Mouse (Mus musculus) heart, postnatal 10 days (tissue): ENCODE data around the gene B4galnt3. TPM values are rescaled to one million over a fixed set of nuclear protein-coding genes. Genes with fewer than 3 reads are reported as not detected.

ENCODE experiments used
- DNase-seq, 2 experiments: peaks; one replicate each; pipeline ENCODE4 v3.0.0; 2021
- intact Hi-C: fragments of 180-260 bp; cut with DNase I; formaldehyde crosslinking; loops from one replicate; pipeline ENCODE4 v1.15.1; 2025
- total RNA-seq, 2 experiments: library from RNA; stranded (reverse); gene quantifications; 2 replicates each; pipeline ENCODE4 v1.2.3; 2021

B4galnt3 gene
- total RNA-seq, 2 experiments from 2014 or later, result 0.25 to 0.67 TPM

- no peak for DNase-seq
- intact Hi-C loops, result no loop called here
Measured at GRCm38 (mm10) chr6:120157479-120157878, 136.9 kb downstream of the B4galnt3 start.

- DNase-seq, result no peak
- intact Hi-C loops, result no loop called here
Measured at GRCm38 (mm10) chr6:120155510-120155909, 138.8 kb downstream of the B4galnt3 start.

DNA sequence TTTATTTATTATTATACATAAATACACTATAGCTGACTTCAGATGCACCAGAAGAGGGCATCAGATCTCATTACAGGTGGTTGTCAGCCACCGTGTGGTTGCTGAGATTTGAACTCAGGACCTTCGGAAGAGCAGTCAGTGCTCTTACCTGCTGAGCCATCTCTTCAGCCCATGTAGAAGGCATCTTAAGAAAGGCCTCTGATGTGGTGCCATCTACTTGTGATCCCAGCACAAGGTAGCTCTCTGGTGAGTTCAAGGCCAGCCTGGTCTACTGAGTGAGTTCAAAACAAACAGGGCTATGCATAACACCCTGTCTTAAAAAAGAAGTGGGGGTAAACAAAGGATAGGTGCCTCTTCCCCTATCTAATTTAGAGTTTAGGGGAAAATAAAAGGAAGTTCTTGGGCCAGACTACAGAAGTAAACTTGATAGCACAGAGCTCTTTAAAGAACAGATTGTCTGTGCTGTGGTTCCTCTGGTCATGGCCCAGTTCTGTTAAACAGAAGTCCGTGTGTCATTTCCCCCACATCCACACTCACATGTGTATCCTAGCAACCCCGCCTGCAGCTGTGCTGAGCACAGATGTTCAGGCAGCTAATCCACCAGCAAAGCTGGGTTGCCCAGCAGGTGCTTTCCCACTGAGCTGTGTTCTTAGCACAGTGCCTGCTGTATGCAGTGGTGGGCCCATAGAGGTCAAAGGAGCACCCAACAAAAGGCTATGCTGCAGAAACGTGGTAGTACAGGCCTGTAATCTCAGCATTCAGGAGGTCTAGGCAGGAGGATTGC, 139.6 kb downstream of the B4galnt3 start:
- DNase-seq, result peak in 1 of 2 experiments; percentile 63
- intact Hi-C loops, result no loop called here

Other genes with a start within 250 kb of the B4galnt3 start
- gene Ninj2, start 201.2 kb downstream of the B4galnt3 start, total RNA-seq, result not detected
- not detected for gene D330020A13Rik, start 195 bp downstream of the B4galnt3 start, total RNA-seq
- 10 to 100 TPM; 46.0 to 47.5 TPM for gene Kdm5a, start 69.6 kb upstream of the B4galnt3 start, total RNA-seq
- 10 to 100 TPM in 1 of 2 experiments, 1 to 10 TPM in 1; 9.4 to 11.6 TPM for gene Ccdc77, start 69.8 kb upstream of the B4galnt3 start, total RNA-seq
- 1 to 10 TPM; 2.9 to 3.6 TPM for gene Il17ra, start 168.7 kb upstream of the B4galnt3 start, total RNA-seq
- under 1 TPM in 1 of 2 experiments, not detected in 1; 0.05 TPM for gene Tmem121b, start 199.2 kb upstream of the B4galnt3 start, total RNA-seq
- 10 to 100 TPM; 21.2 to 21.4 TPM for gene Hdhd5, start 236.8 kb upstream of the B4galnt3 start, total RNA-seq